Mouse (Mus musculus): ENCODE data around the gene Cpsf4l.
A peak's percentile ranks its signal among the peaks of the same experiment; 100 is the strongest.

DNA sequence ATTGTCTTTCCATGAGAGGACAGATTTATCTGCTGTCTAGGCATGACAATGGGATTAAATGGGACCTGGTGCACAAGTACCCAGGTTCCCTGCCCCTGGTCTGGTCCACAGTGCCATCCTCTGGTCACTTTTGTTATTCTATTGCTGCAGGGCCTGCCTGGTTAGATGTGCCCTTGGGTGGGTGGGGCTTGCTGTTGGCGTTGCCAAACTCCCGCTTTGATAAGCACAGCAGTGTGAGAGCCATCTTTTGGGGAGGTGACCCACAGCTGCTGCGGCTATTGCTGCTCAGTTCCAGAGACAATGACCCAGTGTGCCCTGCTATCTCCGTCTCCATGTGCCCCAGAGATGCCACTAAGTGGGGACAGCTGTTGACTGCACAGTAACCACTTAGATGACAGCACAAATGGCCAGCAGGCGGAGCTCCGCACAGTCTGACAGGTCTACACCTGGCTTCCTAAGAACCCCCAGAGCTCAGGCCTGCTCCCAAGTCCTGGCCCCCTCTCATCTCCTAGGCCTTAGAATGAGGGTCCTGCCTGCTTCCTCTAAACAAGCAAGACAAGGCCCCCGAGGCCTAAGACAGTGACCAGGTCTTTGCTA is 5.4 kb upstream of the Cpsf4l start:
- TF ChIP-seq CTCF (IDR thresholded peaks at IDR 0.05; ENCODE audit: low read depth, low read length) (peak; percentile 73), POLR2A (IDR thresholded peaks at IDR 0.05; ENCODE audit: extremely low read depth, insufficient read depth, low read length) (no peak)
